Mouse (Mus musculus): ENCODE measurements around the gene Chrna3.

Gene Chrna3

GRCm38 (mm10) chr9:54995645-54996044 lies 30.7 kb downstream of the Chrna3 start:
- DNase-seq (ENCODE audit: low spot score): no peak

DNA sequence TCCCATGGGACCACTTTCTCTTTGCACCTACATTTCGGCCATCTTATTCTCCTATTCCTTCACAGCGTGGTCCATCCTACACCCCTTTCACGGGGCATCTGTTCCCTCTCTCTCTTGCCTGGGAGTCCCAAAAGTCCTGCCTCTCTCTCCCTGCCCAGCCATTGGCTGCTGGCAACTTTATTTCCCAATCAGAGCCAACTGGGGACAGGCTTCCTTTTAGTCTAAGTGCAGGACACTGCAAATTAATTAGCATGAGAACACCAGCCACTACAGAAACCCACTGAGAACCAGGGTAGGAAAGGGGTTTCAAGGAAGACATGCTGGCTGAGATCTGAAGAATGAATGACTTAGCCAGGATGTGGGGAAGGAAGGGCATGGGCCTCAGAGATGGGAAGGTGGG lies 32.0 kb downstream of the Chrna3 start:
- DNase-seq (ENCODE audit: low spot score): no peak

DNA sequence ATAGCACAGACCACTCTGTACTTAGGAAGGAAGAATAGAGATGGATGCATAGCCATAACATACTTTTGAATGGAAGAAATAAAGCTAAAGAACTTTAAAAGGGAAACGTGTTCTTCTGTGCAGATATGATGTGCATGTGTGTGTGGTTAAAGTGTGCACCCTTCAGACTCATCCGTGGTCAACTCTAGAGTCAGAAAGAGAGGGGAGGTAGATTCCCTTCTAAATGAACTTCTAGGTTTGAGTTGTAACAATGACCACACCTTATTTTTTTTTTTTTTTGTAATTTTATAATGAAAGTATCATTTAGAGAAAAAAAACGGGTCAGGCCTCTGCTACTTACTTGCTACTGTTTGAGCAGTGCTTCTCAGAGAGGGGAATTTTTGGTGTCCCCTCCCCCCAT lies 36.0 kb downstream of the Chrna3 start:
- DNase-seq (ENCODE audit: low spot score): no peak

DNA sequence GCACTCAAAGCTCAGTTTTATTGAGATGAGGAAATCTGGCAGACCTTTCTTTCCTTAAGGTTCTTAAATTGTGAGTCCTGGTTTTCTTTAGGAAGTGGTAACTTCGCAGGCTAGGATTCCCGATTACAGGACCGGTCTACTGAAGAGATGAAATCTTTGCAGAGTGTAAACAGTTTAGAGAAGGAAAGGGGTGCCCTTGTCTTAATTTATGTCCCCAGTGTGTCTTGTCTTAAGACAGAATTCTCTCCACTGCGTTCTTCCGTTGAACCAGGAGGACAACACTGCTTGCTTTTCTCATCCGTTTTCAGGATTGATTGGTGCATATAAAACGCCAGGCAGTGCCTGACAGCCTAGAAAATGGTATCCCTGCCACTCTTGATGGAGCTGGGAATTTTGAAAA lies 44.0 kb downstream of the Chrna3 start:
- DNase-seq (ENCODE audit: low spot score): no peak

DNA sequence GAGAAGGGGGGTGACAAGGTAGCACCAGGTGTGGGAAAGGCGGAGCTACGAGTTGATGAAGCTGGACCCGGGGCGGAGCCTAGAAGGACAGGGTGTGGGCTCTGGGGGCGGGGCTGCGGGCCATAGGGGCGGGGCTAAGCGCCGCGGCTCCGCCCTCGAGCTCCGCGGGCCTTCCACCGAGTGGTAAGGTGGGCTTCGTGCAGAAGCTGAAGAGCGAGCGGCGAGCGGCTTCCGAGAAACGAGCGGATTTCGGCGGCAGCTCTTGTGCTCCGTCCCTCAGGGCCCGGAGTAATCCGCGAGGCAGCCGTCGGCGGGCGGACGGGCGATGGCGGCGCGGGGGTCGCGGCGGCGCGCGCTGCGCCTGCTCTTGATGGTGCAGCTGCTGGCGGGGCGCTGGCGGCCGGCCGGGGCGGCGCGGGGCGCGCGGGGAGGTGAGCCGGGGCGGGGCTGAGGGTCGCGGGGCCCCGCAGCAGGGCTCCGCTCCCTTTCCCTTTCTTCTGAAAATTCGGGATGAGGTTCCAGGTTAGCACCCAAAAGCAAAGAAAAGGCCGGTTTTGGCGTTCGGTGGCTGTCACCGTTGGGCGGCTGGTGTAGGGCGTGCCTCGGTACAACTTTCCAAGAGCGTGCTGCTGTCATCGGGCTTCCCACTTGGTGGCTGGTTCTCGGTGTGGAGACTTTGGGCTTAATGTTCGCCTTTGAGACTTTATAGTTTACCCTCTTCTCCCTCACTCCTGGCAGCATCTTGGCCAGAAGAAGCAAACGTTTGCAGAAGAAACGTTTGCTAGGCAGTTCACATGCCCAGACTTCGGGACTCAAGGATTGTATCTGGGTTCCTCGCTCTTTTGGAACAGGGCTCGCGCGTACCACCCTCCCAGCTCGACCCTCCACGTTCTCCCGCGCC lies 44.8 kb downstream of the Chrna3 start:
- DNase-seq (ENCODE audit: low spot score): peak; percentile 10

DNA sequence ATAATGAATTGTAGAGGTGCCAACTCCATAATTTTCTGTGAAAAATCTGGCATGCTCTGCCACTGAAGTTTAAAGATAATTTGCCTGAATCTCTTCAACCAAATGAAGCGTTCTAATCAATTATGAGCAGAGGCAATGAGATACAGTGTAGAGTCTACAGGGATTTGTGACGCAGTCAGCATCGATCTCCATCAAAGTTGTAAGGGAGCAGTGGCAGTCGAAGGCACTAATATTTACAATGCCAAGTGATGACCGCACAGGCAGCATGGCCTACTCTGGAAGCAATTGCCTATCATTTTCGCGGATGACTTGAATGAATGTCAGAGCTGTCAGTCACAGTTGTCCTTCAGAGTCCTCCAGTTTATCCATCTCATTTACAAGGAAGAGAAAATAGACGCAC lies 45.7 kb downstream of the Chrna3 start, which contains the start of gene Chrna5:
Gene Chrna5, plus strand, starts transcription at position 207 of the 400 bp plus-strand sequence.
- DNase-seq (ENCODE audit: low spot score): no peak

DNA sequence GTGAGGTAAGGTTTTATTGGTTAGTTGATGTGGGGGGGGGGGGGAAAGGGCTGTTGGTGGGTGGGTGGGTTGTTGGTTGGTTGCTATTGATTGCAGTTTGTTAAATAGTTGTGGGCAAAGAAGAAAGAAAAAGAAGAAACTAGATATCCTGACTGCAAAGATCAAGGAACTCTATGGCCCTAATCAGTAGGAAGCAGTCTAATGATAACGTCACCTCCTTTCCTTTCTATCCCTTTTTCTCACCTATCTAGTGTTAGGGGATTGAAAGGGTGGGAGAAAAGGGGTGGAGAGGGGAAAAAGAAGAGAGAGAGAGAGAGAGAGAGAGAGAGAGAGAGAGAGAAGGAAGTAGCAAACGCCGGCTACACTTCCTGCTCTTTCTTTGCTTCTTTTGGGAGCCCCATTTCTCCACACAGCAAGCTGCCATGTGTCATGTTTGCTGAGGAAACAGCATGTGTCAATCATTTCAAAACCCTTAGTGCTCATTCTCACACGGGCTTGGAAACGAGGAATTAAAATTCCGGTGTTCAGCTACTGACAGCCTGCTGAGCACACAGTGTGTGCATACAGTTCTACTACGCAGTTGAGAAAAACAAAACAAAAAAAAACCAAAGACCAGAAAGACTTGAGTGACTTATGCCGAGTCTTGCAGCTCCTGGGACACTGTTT lies 56.3 kb downstream of the Chrna3 start:
- no peak for DNase-seq (ENCODE audit: low spot score)

DNA sequence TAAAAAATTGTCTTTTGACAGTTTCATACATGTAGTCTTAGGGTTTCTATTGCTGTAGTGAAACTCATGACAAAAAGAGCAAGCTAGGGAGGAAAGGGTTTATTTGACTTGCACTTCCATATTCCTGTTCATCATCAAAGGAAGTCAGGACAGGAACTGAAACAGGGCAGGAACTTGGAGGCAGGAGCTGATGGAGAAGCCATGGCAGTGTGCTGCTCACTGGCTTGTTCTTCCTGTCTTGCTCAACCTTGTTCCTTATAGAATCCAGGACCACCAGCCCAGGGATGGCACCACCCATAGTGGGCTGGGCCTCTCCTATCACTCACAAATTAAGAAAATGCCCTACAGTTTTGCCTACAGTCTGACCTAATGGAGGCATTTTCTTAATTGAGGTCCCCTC lies 62.7 kb downstream of the Chrna3 start:
- DNase-seq (ENCODE audit: low spot score): no peak

DNA sequence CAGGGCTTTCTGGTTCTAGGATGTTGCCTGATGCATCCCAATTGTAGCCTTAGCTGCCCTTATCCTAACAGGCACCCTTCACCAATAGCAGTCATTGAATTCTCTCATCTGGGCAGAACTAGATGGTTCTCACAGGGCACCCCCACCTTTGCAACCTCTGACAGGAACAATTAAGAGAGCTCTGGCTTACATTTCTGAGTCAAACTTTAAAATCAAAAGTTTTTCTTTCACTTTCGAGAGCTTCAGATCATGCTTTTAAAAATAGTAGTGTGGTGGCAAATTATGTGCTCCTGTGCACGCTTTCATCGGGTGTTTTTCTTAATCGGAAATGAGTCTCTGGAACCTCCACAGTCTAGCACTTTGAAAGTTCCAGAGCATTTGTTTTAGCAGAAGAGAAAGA lies 65.3 kb downstream of the Chrna3 start:
- peak; percentile 10 for DNase-seq (ENCODE audit: low spot score)
